Mouse (Mus musculus): ENCODE data around the gene Gm17175. TPM values are rescaled to one million over a fixed set of nuclear protein-coding genes. Genes with fewer than 3 reads are reported as not detected.
"Not testable (repeated sequence)": the region's sequence is repeated elsewhere in the genome, so short reads cannot be mapped to it uniquely, and the experiment has no call there.

Gm17175 gene
- total RNA-seq (2021) = not detected
- long read RNA-seq = 0 reads

DNA sequence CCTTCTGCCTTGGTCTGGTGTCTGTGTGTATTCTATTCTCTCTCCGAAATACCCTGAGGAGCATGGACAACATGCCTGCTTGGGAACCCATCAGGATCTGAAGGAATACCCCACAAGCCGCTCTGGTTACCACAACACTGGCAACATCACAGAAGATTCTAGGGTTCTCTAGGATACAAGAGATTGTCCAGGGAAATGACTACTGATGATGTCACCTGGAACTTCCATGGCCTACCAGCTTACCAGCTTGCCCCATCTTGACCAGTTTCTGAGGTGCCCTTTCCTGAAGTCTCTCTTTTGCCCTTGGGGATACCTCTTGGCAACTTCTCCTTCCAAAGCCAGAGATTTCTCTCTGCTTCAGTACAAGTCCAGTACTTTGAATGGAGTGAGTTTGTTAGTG is at the start of gene Gm17175:
Gm17175 (minus strand) TSS at position 101 of the 400 bp plus-strand sequence.
- DNase-seq (ENCODE audit: low spot score in 2 of 2) = not testable (repeated sequence)

- DNase-seq (ENCODE audit: low spot score in 2 of 2) = no peak
Observed at GRCm38 (mm10) chr14:51611210-51611609, 37.3 kb upstream of the Gm17175 start, which contains the start of gene Gm17078. Gene Gm17078 (minus strand): TSS chr14:51611310.

DNA sequence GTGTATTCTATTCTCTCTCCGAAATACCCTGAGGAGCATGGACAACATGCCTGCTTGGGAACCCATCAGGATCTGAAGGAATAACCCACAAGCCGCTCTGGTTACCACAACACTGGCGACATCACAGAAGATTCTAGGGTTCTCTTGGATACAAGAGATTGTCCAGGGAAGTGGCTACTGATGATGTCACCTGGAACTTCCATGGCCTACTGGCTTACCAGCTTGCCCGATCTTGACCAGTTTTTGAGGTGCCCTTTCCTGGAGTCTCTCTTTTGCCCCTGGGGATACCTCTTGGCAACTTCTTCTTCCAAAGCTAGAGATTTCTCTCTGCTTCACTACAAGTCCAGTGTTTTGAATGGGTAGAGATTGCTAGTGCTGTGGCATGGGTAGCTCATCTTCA is 18.2 kb upstream of the Gm17175 start, which contains the start of gene Gm17174:
Gm17174 (minus strand) TSS at position 101 of the 400 bp plus-strand sequence.
- DNase-seq (ENCODE audit: low spot score in 2 of 2) = not testable (repeated sequence)

GRCm38 (mm10) chr14:51552490-51552889 is 21.4 kb downstream of the Gm17175 start, which contains the start of gene Gm5622:
Gene Gm5622 (plus strand): TSS chr14:51552790.
- no peak for DNase-seq (ENCODE audit: low spot score in 2 of 2)

Other genes with a start within 250 kb of the Gm17175 start
- gene Gm7247, start 212.3 kb downstream of the Gm17175 start, total RNA-seq (2021) = not detected
- gene Vmn2r88, start 163.2 kb downstream of the Gm17175 start, total RNA-seq (2021) = not detected
- not detected for gene Vmn2r89, start 122.2 kb downstream of the Gm17175 start, total RNA-seq (2021)
- gene Gm5622, start 21.3 kb downstream of the Gm17175 start, total RNA-seq (2021) = under 1 TPM in 1 of 2 experiments, not detected in 1; 0.20 TPM
- not detected for gene Gm17174, start 18.1 kb upstream of the Gm17175 start, total RNA-seq (2021)
- gene Gm17078, start 37.2 kb upstream of the Gm17175 start, total RNA-seq (2021) = not detected
- gene Gm4181, start 61.6 kb upstream of the Gm17175 start, total RNA-seq (2021) = not detected
- not detected for gene Gm17079, start 121.4 kb upstream of the Gm17175 start, total RNA-seq (2021)
- gene Gm5800, start 143.1 kb upstream of the Gm17175 start, total RNA-seq (2021) = not detected
- not detected for gene Ang4, start 199.5 kb upstream of the Gm17175 start, total RNA-seq (2021)
- not detected for gene AY358078, start 226.0 kb upstream of the Gm17175 start, total RNA-seq (2021)

Measured in layer of hippocampus, postnatal 10 days (tissue).